Mouse (Mus musculus) lung, postnatal 0 days (tissue): ENCODE measurements around the gene Mvb12b. TPM values are rescaled to one million over a fixed set of nuclear protein-coding genes. Genes with fewer than 3 reads are reported as not detected.

Experiments
- ATAC-seq: fragments of 200-750 bp; cut with Nextera tagmentation; 2 replicates; pipeline ENCODE4 v1.8.0; 2017; ENCODE audit warnings: moderate library complexity
- DNase-seq: peaks from one replicate; pipeline ENCODE4 v3.0.0-alpha.2; 2016; ENCODE audit warnings: low spot score
- H3K27ac ChIP-seq: fragments of 300-500 bp; sonication (generic); 2 replicates; pipeline ENCODE4 v1.5.1; 2014; ENCODE audit warnings: antibody characterized with exemption, mild to moderate bottlenecking, low read length, mixed read lengths
- H3K27me3 ChIP-seq: fragments of 300-500 bp; sonication (generic); replicated peaks from 2 replicates; pipeline ENCODE4 v1.6.1; 2014; ENCODE audit warnings: low read length, mixed read lengths; ENCODE audit not compliant: insufficient read depth
- H3K36me3 ChIP-seq: fragments of 300-500 bp; sonication (generic); 2 replicates; pipeline ENCODE4 v1.6.1; 2014; ENCODE audit warnings: low read length, mixed read lengths; ENCODE audit not compliant: insufficient read depth
- H3K4me1 ChIP-seq: fragments of 300-500 bp; sonication (generic); 2 replicates; pipeline ENCODE4 v1.6.1; 2014; ENCODE audit warnings: antibody characterized with exemption, low read depth, low read length, mixed read lengths; ENCODE audit not compliant: insufficient read depth
- H3K4me2 ChIP-seq: fragments of 300-500 bp; sonication (generic); replicated peaks from 2 replicates; pipeline ENCODE4 v1.6.1; 2014; ENCODE audit warnings: low read depth, mild to moderate bottlenecking, low read length, moderate library complexity, mixed read lengths
- H3K4me3 ChIP-seq: fragments of 300-500 bp; sonication (generic); 2 replicates; pipeline ENCODE4 v1.5.1; 2014; ENCODE audit warnings: low read depth, low read length
- H3K9ac ChIP-seq: fragments of 300-500 bp; sonication (generic); replicated peaks from 2 replicates; pipeline ENCODE4 v1.6.1; 2014; ENCODE audit warnings: low read depth, mild to moderate bottlenecking
- H3K9me3 ChIP-seq: fragments of 300-500 bp; sonication (generic); 2 replicates; pipeline ENCODE4 v1.6.1; 2016; ENCODE audit warnings: low read length, mixed read lengths
- CTCF ChIP-seq: IDR thresholded peaks from 2 replicates; pipeline ENCODE4 v1.5.1; 2016; ENCODE audit warnings: antibody characterized with exemption, mild to moderate bottlenecking
- EP300 ChIP-seq: IDR thresholded peaks from 2 replicates; pipeline ENCODE4 v1.6.1; 2016; ENCODE audit warnings: antibody characterized with exemption, mild to moderate bottlenecking, control low read depth
- WGBS: fragments of 180-500 bp; shearing (Covaris S2); extraction: QIAGEN DNeasy Blood & Tissue Kit; methylation state at CpG from one replicate; pipeline ENCODE4 v1.1.7; 2014; 5-methylcytosine and 5-hydroxymethylcytosine counted together
- polyA plus RNA-seq: library from polyadenylated mRNA; unstranded; fragments of >200 nt; fragmentation: Nextera tagmentation; extraction: Ambion mirVana; gene quantifications from 2 replicates; pipeline ENCODE4 v1.2.1, GENCODE M21; 2015

The Mvb12b gene
- polyA plus RNA-seq, 1 experiment from 2014 or later = 21.3 TPM

GRCm38 (mm10) chr2:33912741-33913140, 25.0 kb upstream of the Mvb12b start:
- ATAC-seq (no peak), DNase-seq (no peak)
- TF ChIP-seq CTCF (no peak), EP300 (no peak)
- Histone ChIP-seq H3K4me2 (no peak overlapping the region), H3K27me3 (no peaks in the 10 kb centered on the region), H3K4me1 (peaks cover 4% of the 10 kb centered on the region; the same call in 1 of the 2 replicates), H3K36me3 (no peaks in the 10 kb centered on the region), H3K9me3 (no peaks in the 10 kb centered on the region), H3K27ac (no peak overlapping the region), H3K4me3 (no peak overlapping the region), H3K9ac (no peak overlapping the region)
- WGBS = 85% methylated on average over 3 of the region's 3 CpGs

DNA sequence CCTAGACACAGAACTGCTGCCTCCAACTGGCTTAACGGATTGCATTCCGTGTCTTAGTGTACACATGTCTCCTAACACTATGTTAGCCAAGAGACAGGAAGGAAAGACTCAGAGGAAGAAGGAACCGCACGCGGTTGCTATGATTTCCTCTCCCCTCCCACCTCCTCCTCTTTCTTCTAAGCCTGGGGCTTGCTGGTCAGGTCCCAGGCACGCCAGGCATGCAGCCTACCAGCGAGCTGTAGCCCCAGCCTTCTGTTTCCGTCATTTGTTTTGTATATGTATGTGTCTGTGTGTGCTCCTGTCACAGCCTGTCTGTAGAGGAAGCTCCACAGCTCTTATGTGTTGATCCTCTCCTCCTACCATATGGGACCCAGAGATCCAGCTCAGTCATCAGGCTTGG, 20.6 kb upstream of the Mvb12b start:
- H3K4me3 ChIP-seq = no peak overlapping the region
- H3K4me1 ChIP-seq = peaks cover 4% of the 10 kb centered on the region; the same call in 1 of the 2 replicates
- no peak overlapping the region for H3K4me2 ChIP-seq
- H3K9ac ChIP-seq = no peak overlapping the region
- DNase-seq (peak; percentile 89), ATAC-seq (peak; percentile 96)
- H3K27ac ChIP-seq = peak overlapping the region; percentile 27; the same call in 1 of the 2 replicates
- TF ChIP-seq EP300 (peak; percentile 68), CTCF (no peak)
- no peaks in the 10 kb centered on the region for H3K9me3 ChIP-seq
- no peaks in the 10 kb centered on the region for H3K36me3 ChIP-seq
- no peaks in the 10 kb centered on the region for H3K27me3 ChIP-seq
- WGBS = 2% methylated on average over 8 of the region's 8 CpGs

GRCm38 (mm10) chr2:33907174-33907573, 19.4 kb upstream of the Mvb12b start:
- TF ChIP-seq CTCF (no peak), EP300 (no peak)
- Histone ChIP-seq H3K9me3 (no peaks in the 10 kb centered on the region), H3K36me3 (no peaks in the 10 kb centered on the region), H3K4me1 (peaks cover 4% of the 10 kb centered on the region; the same call in 1 of the 2 replicates), H3K27ac (no peak overlapping the region), H3K4me3 (no peak overlapping the region), H3K9ac (no peak overlapping the region), H3K4me2 (no peak overlapping the region), H3K27me3 (no peaks in the 10 kb centered on the region)
- ATAC-seq (no peak), DNase-seq (no peak)
- WGBS = 87% methylated on average over 6 of the region's 6 CpGs

GRCm38 (mm10) chr2:33895829-33896228, 8.1 kb upstream of the Mvb12b start:
- TF ChIP-seq CTCF (peak; percentile 41; the same call in 1 of the 2 replicates), EP300 (no peak)
- Histone ChIP-seq H3K9me3 (no peaks in the 10 kb centered on the region), H3K4me3 (no peak overlapping the region), H3K4me1 (no peaks in the 10 kb centered on the region), H3K4me2 (no peak overlapping the region), H3K27me3 (no peaks in the 10 kb centered on the region), H3K27ac (no peak overlapping the region), H3K36me3 (no peaks in the 10 kb centered on the region), H3K9ac (no peak overlapping the region)
- DNase-seq (no peak), ATAC-seq (no peak)
- WGBS = 85% methylated on average over 3 of the region's 3 CpGs

GRCm38 (mm10) chr2:33893151-33893550, 5.4 kb upstream of the Mvb12b start:
- 86% methylated on average over 3 of the region's 3 CpGs for WGBS
- Histone ChIP-seq H3K9ac (no peak overlapping the region), H3K36me3 (no peaks in the 10 kb centered on the region), H3K4me1 (no peaks in the 10 kb centered on the region), H3K4me3 (no peak overlapping the region), H3K4me2 (no peak overlapping the region), H3K27ac (no peak overlapping the region), H3K9me3 (no peaks in the 10 kb centered on the region), H3K27me3 (no peaks in the 10 kb centered on the region)
- ATAC-seq (no peak), DNase-seq (no peak)
- TF ChIP-seq CTCF = peak; percentile 32; the same call in 1 of the 2 replicates
- no peak for TF ChIP-seq EP300

DNA sequence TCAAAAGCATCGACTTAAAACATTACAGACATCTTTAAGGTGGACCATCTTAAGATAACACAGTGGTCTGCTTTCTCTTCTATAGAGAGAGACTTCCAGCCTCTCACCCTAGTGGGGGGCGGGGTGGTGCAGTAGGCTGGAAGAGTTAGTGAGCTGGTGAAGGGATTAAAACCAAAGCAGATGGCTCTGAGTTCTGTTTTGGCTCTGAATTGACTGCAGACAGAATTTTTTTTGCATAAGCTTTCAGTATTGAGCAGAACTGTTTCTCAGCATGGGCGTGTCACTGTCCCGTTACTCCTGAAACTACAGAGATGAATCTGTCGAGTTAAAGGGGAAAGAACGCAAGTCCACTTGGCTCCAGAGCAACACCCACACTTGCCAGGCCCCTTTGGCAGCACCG, 4.6 kb upstream of the Mvb12b start:
- Histone ChIP-seq H3K27ac (no peak overlapping the region), H3K9ac (no peak overlapping the region), H3K36me3 (no peaks in the 10 kb centered on the region), H3K27me3 (no peaks in the 10 kb centered on the region), H3K4me2 (no peak overlapping the region), H3K4me3 (no peak overlapping the region), H3K4me1 (no peaks in the 10 kb centered on the region), H3K9me3 (no peaks in the 10 kb centered on the region)
- TF ChIP-seq CTCF (no peak), EP300 (no peak)
- DNase-seq = no peak
- no peak for ATAC-seq
- WGBS = 62% methylated on average over 7 of the region's 7 CpGs

- H3K9me3 ChIP-seq = no peaks in the 10 kb centered on the region
- no peak overlapping the region for H3K4me3 ChIP-seq
- H3K36me3 ChIP-seq = no peaks in the 10 kb centered on the region
- H3K4me2 ChIP-seq = peak overlapping the region; percentile 93
- DNase-seq = no peak
- peak overlapping the region; percentile 81 for H3K9ac ChIP-seq
- ATAC-seq = no peak
- H3K4me1 ChIP-seq = peaks cover 9% of the 10 kb centered on the region; the same call in 1 of the 2 replicates
- peak overlapping the region; percentile 86 for H3K27ac ChIP-seq
- 51% methylated on average over 6 of the region's 6 CpGs for WGBS
- no peak for TF ChIP-seq EP300
- no peak for TF ChIP-seq CTCF
- no peaks in the 10 kb centered on the region for H3K27me3 ChIP-seq
Measured at GRCm38 (mm10) chr2:33888100-33888385, 297 bp upstream of the Mvb12b start.
